ENCODE assay signal across 17 mouse cellular contexts in genomic region chr9:68923128-68923601, GRCm38 (mm10).
A peak's percentile ranks its signal among the peaks of the same experiment; 100 is the strongest.
DNase-seq lines count a peak whose midpoint lies in the region; ATAC-seq and TF ChIP-seq lines count a peak whose summit lies in the region.
"Had no signal": no experiment of that assay in that cellular context is flagged by ENCODE, and none has a peak within 500 bp of the region (broad histone marks: within the 10 kb centered on the region; RNA-seq: fewer than 3 reads in every experiment).

No protein-coding gene starts in this region.

- peak; percentile 53 for DNase-seq in hindbrain, postnatal 0 days (ENCODE audit: low spot score)
- DNase-seq in brain, adult 2 months (ENCODE audit: low read depth, low spot score) = peak; percentile 82
- peak; percentile 40 for DNase-seq in brain, embryonic 18.5 days (ENCODE audit: low read depth, low spot score)
- no peak for DNase-seq in spleen, adult 18-20 months
- DNase-seq: adrenal gland, adult 8-10 months; gastrocnemius, postnatal 36 days; kidney, postnatal 14 days had no signal

- no peaks in the 10 kb centered on the region for H3K27me3 ChIP-seq in hindbrain, postnatal 0 days (ENCODE audit: insufficient read depth, low read length)
- H3K27me3 ChIP-seq in hindbrain, embryonic 12.5 days = no peaks in the 10 kb centered on the region
- no peaks in the 10 kb centered on the region for H3K27me3 ChIP-seq in midbrain, embryonic 15.5 days (replicated peaks)
- H3K27me3 ChIP-seq: heart, embryonic 15.5 days; liver, embryonic 15.5 days had no signal

- H3K4me1 ChIP-seq in hindbrain, postnatal 0 days (ENCODE audit: insufficient read depth, low read length) = no peaks in the 10 kb centered on the region
- 0 out of 2 replicates have a peak, but pooled peaks cover 2% of the 10 kb centered on the region for H3K4me1 ChIP-seq in hindbrain, embryonic 12.5 days
- no peaks in the 10 kb centered on the region for H3K4me1 ChIP-seq in midbrain, embryonic 15.5 days
- H3K4me1 ChIP-seq: heart, embryonic 15.5 days; liver, embryonic 15.5 days had no signal

- no peaks in the 10 kb centered on the region for H3K36me3 ChIP-seq in hindbrain, postnatal 0 days (ENCODE audit: insufficient read depth, low read length)
- H3K36me3 ChIP-seq in hindbrain, embryonic 12.5 days = no peaks in the 10 kb centered on the region
- no peaks in the 10 kb centered on the region for H3K36me3 ChIP-seq in midbrain, embryonic 15.5 days (replicated peaks)
- H3K36me3 ChIP-seq: embryonic facial prominence, embryonic 10.5 days; heart, embryonic 15.5 days; limb, embryonic 10.5 days; liver, embryonic 15.5 days had no signal

- WGBS in hindbrain, postnatal 0 days = 48% methylated on average over 12 of the region's 12 CpGs
- 81% methylated on average over 12 of the region's 12 CpGs for WGBS in hindbrain, embryonic 12.5 days
- WGBS in midbrain, embryonic 15.5 days = 60% methylated on average over 12 of the region's 12 CpGs

- H3K4me3 ChIP-seq in hindbrain, postnatal 0 days (ENCODE audit: low read length) = no peak overlapping the region
- H3K4me3 ChIP-seq in hindbrain, embryonic 12.5 days = no peak overlapping the region
- H3K4me3 ChIP-seq in midbrain, embryonic 15.5 days = no peak overlapping the region
- H3K4me3 ChIP-seq: embryonic facial prominence, embryonic 10.5 days; heart, embryonic 15.5 days; limb, embryonic 10.5 days; liver, embryonic 15.5 days; myocyte had no signal

- no peaks in the 10 kb centered on the region for H3K9me3 ChIP-seq in hindbrain, postnatal 0 days (ENCODE audit: low read length)
- H3K9me3 ChIP-seq in hindbrain, embryonic 12.5 days (replicated peaks) = no peaks in the 10 kb centered on the region
- H3K9me3 ChIP-seq in midbrain, embryonic 15.5 days = no peaks in the 10 kb centered on the region
- H3K9me3 ChIP-seq: embryonic facial prominence, embryonic 10.5 days; heart, embryonic 15.5 days; limb, embryonic 10.5 days; liver, embryonic 15.5 days had no signal

- H3K4me2 ChIP-seq in hindbrain, postnatal 0 days (ENCODE audit: low read depth, low read length) = no peak overlapping the region
- no peak overlapping the region for H3K4me2 ChIP-seq in hindbrain, embryonic 12.5 days (replicated peaks)
- H3K4me2 ChIP-seq in midbrain, embryonic 15.5 days = no peak overlapping the region
- H3K4me2 ChIP-seq: heart, embryonic 15.5 days; liver, embryonic 15.5 days had no signal

- H3K9ac ChIP-seq in hindbrain, postnatal 0 days (replicated peaks; ENCODE audit: low read length) = no peak overlapping the region
- H3K9ac ChIP-seq in hindbrain, embryonic 12.5 days = no peak overlapping the region
- H3K9ac ChIP-seq in midbrain, embryonic 15.5 days = no peak overlapping the region
- H3K9ac ChIP-seq: heart, embryonic 15.5 days; liver, embryonic 15.5 days had no signal

- no peak overlapping the region for H3K27ac ChIP-seq in hindbrain, postnatal 0 days
- H3K27ac ChIP-seq in hindbrain, embryonic 12.5 days = no peak overlapping the region
- H3K27ac ChIP-seq in midbrain, embryonic 15.5 days = 0 out of 2 replicates have a peak overlapping the region, but pooled peaks have one; percentile 40
- H3K27ac ChIP-seq: embryonic facial prominence, embryonic 10.5 days; heart, embryonic 15.5 days; limb, embryonic 10.5 days; liver, embryonic 15.5 days; macrophage had no signal

- 0 out of 2 replicates have a peak, but pooled peaks have one; percentile 27 for ATAC-seq in hindbrain, postnatal 0 days
- ATAC-seq in hindbrain, embryonic 12.5 days (ENCODE audit: low FRiP score) = no peak
- peak; percentile 80 for ATAC-seq in midbrain, embryonic 15.5 days (replicated peaks)
- no peak for ATAC-seq in monocyte, adult 5-6 weeks (replicated peaks; ENCODE audit: insufficient number of reproducible peaks, low FRiP score, low TSS enrichment, poor library complexity, severe bottlenecking)
- no peak for ATAC-seq in CD4-positive, CD25-positive, alpha-beta regulatory T cell, adult 4 months

- TF ChIP-seq CTCF in hindbrain, postnatal 0 days (IDR thresholded peaks at IDR 0.05; ENCODE audit: low read depth) = no peak

Comparison
In these comparisons a context has a peak if more than half of its experiments do, and no peak if none do; other contexts are left out.
1. ATAC-seq: peak in hindbrain, postnatal 0 days (single experiment) and midbrain, embryonic 15.5 days (single experiment); none in hindbrain, embryonic 12.5 days (single experiment), monocyte, adult 5-6 weeks (single experiment) and CD4-positive, CD25-positive, alpha-beta regulatory T cell, adult 4 months (single experiment).
2. DNase-seq: peak in hindbrain, postnatal 0 days (single experiment), brain, adult 2 months (single experiment) and brain, embryonic 18.5 days (single experiment); none in spleen, adult 18-20 months (0 of 2).